Mouse (Mus musculus): ENCODE results near the gene Mcrip1. TPM values are rescaled to one million over a fixed set of nuclear protein-coding genes. Genes with fewer than 3 reads are reported as not detected.

Mcrip1 gene
- polyA plus RNA-seq, 1 experiment from 2014 or later, result 313 TPM

DNA sequence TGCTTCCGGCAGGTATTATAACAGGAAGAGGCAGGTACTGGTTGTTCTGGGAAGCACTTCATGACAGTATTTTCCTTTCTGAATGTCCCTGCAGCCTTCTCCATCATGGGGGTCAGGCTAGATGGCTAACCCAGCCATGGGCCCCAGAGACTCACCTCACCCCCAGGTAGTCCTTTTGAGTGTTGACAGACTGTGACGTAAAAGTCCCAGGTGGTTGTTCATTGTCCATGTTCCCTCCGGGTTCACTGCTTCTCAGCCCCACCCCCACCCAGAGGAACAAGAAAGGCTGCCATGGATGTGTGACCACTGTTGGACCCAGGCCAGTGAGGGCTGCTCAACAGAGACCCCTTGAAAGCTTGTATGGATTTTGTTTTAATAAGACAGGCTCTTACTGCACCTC is 56.2 kb downstream of the Mcrip1 start:
- Histone ChIP-seq H3K27me3 (replicated peaks; ENCODE audit: control insufficient read depth, insufficient read depth, low read length) (no peaks in the 10 kb centered on the region), H3K27ac (ENCODE audit: low read depth, low read length) (no peak overlapping the region), H3K4me3 (ENCODE audit: low read depth, low read length) (peak overlapping the region; percentile 95), H3K36me3 (ENCODE audit: control insufficient read depth, insufficient read depth, low read length) (peaks cover 59% of the 10 kb centered on the region), H3K4me2 (ENCODE audit: low read length) (peak overlapping the region; percentile 98), H3K9me3 (replicated peaks; ENCODE audit: control insufficient read depth, low read length) (no peaks in the 10 kb centered on the region), H3K4me1 (ENCODE audit: control insufficient read depth, insufficient read depth, low read length) (peaks cover 18% of the 10 kb centered on the region), H3K9ac (ENCODE audit: low read length) (peak overlapping the region; percentile 80)
- WGBS, result 51% methylated on average over 3 of the region's 3 CpGs
- DNase-seq (ENCODE audit: low spot score), result no peak
- ATAC-seq, result no peak

Other genes starting within 250 kb of the Mcrip1 start
- 3,852 and 3,863 TPM in 2 replicates for gene Actg1, start 201.2 kb downstream of the Mcrip1 start, polyA plus RNA-seq (2014; fragmentation: Nextera tagmentation; extraction: Ambion mirVana)
- gene Fscn2, start 188.2 kb downstream of the Mcrip1 start, polyA plus RNA-seq (2014; fragmentation: Nextera tagmentation; extraction: Ambion mirVana), result 0.75 and 1.4 TPM in 2 replicates
- 51.7 and 71.1 TPM in 2 replicates for gene Faap100, start 171.0 kb downstream of the Mcrip1 start, polyA plus RNA-seq (2014; fragmentation: Nextera tagmentation; extraction: Ambion mirVana)
- gene Nploc4, start 112.0 kb downstream of the Mcrip1 start, polyA plus RNA-seq (2014; fragmentation: Nextera tagmentation; extraction: Ambion mirVana), result 29.9 and 30.8 TPM in 2 replicates
- not detected in 2 replicates for gene Tspan10, start 107.1 kb downstream of the Mcrip1 start, polyA plus RNA-seq (2014; fragmentation: Nextera tagmentation; extraction: Ambion mirVana)
- not detected in 2 replicates for gene Pde6g, start 96.2 kb downstream of the Mcrip1 start, polyA plus RNA-seq (2014; fragmentation: Nextera tagmentation; extraction: Ambion mirVana)
- gene Oxld1, start 91.7 kb downstream of the Mcrip1 start, polyA plus RNA-seq (2014; fragmentation: Nextera tagmentation; extraction: Ambion mirVana), result 11.6 and 15.3 TPM in 2 replicates
- gene Ccdc137, start 91.6 kb downstream of the Mcrip1 start, polyA plus RNA-seq (2014; fragmentation: Nextera tagmentation; extraction: Ambion mirVana), result 18.6 and 18.8 TPM in 2 replicates
- 37.4 and 43.9 TPM in 2 replicates for gene Arl16, start 82.1 kb downstream of the Mcrip1 start, polyA plus RNA-seq (2014; fragmentation: Nextera tagmentation; extraction: Ambion mirVana)
- 143 and 155 TPM in 2 replicates for gene Mrpl12, start 65.1 kb downstream of the Mcrip1 start, polyA plus RNA-seq (2014; fragmentation: Nextera tagmentation; extraction: Ambion mirVana)
- 29.7 and 31.6 TPM in 2 replicates for gene Slc25a10, start 57.9 kb downstream of the Mcrip1 start, polyA plus RNA-seq (2014; fragmentation: Nextera tagmentation; extraction: Ambion mirVana)
- 0.14 TPM in 1 of 2 replicates, not detected in the other for gene Gcgr, start 19.0 kb downstream of the Mcrip1 start, polyA plus RNA-seq (2014; fragmentation: Nextera tagmentation; extraction: Ambion mirVana)
- gene Ppp1r27, start 1.4 kb upstream of the Mcrip1 start, polyA plus RNA-seq (2014; fragmentation: Nextera tagmentation; extraction: Ambion mirVana), result not detected in 2 replicates
- 325 and 332 TPM in 2 replicates for gene P4hb, start 23.5 kb upstream of the Mcrip1 start, polyA plus RNA-seq (2014; fragmentation: Nextera tagmentation; extraction: Ambion mirVana)
- gene Arhgdia, start 31.9 kb upstream of the Mcrip1 start, polyA plus RNA-seq (2014; fragmentation: Nextera tagmentation; extraction: Ambion mirVana), result 449 and 481 TPM in 2 replicates
- gene Alyref, start 48.6 kb upstream of the Mcrip1 start, polyA plus RNA-seq (2014; fragmentation: Nextera tagmentation; extraction: Ambion mirVana), result 318 and 352 TPM in 2 replicates
- 237 and 281 TPM in 2 replicates for gene Anapc11, start 48.7 kb upstream of the Mcrip1 start, polyA plus RNA-seq (2014; fragmentation: Nextera tagmentation; extraction: Ambion mirVana)
- 0.46 and 0.98 TPM in 2 replicates for gene Npb, start 58.8 kb upstream of the Mcrip1 start, polyA plus RNA-seq (2014; fragmentation: Nextera tagmentation; extraction: Ambion mirVana)
- gene Pcyt2, start 68.2 kb upstream of the Mcrip1 start, polyA plus RNA-seq (2014; fragmentation: Nextera tagmentation; extraction: Ambion mirVana), result 113 and 134 TPM in 2 replicates
- 30.4 and 40.8 TPM in 2 replicates for gene Sirt7, start 75.5 kb upstream of the Mcrip1 start, polyA plus RNA-seq (2014; fragmentation: Nextera tagmentation; extraction: Ambion mirVana)
- 20.0 and 23.6 TPM in 2 replicates for gene Mafg, start 83.9 kb upstream of the Mcrip1 start, polyA plus RNA-seq (2014; fragmentation: Nextera tagmentation; extraction: Ambion mirVana)
- gene Pycr1, start 94.0 kb upstream of the Mcrip1 start, polyA plus RNA-seq (2014; fragmentation: Nextera tagmentation; extraction: Ambion mirVana), result 33.6 and 33.9 TPM in 2 replicates
- 0.38 and 0.48 TPM in 2 replicates for gene Myadml2, start 98.4 kb upstream of the Mcrip1 start, polyA plus RNA-seq (2014; fragmentation: Nextera tagmentation; extraction: Ambion mirVana)
- gene Notum, start 111.4 kb upstream of the Mcrip1 start, polyA plus RNA-seq (2014; fragmentation: Nextera tagmentation; extraction: Ambion mirVana), result 0.36 and 0.61 TPM in 2 replicates
- 129 TPM in 2 replicates for gene Aspscr1, start 123.2 kb upstream of the Mcrip1 start, polyA plus RNA-seq (2014; fragmentation: Nextera tagmentation; extraction: Ambion mirVana)
- 108 and 140 TPM in 2 replicates for gene Cenpx, start 164.0 kb upstream of the Mcrip1 start, polyA plus RNA-seq (2014; fragmentation: Nextera tagmentation; extraction: Ambion mirVana)
- 39.0 and 59.5 TPM in 2 replicates for gene Lrrc45, start 164.2 kb upstream of the Mcrip1 start, polyA plus RNA-seq (2014; fragmentation: Nextera tagmentation; extraction: Ambion mirVana)
- 110 and 119 TPM in 2 replicates for gene Rac3, start 171.7 kb upstream of the Mcrip1 start, polyA plus RNA-seq (2014; fragmentation: Nextera tagmentation; extraction: Ambion mirVana)
- gene Dcxr, start 177.6 kb upstream of the Mcrip1 start, polyA plus RNA-seq (2014; fragmentation: Nextera tagmentation; extraction: Ambion mirVana), result 11.2 and 13.7 TPM in 2 replicates
- 0.98 and 1.1 TPM in 2 replicates for gene Cbr2, start 182.4 kb upstream of the Mcrip1 start, polyA plus RNA-seq (2014; fragmentation: Nextera tagmentation; extraction: Ambion mirVana)
- gene Hmga1b, start 213.1 kb upstream of the Mcrip1 start, polyA plus RNA-seq (2014; fragmentation: Nextera tagmentation; extraction: Ambion mirVana), result 3.8 and 3.9 TPM in 2 replicates
- 39.4 and 64.8 TPM in 2 replicates for gene Rfng, start 234.5 kb upstream of the Mcrip1 start, polyA plus RNA-seq (2014; fragmentation: Nextera tagmentation; extraction: Ambion mirVana)
- 348 and 350 TPM in 2 replicates for gene Gps1, start 234.5 kb upstream of the Mcrip1 start, polyA plus RNA-seq (2014; fragmentation: Nextera tagmentation; extraction: Ambion mirVana)
- gene Dus1l, start 246.7 kb upstream of the Mcrip1 start, polyA plus RNA-seq (2014; fragmentation: Nextera tagmentation; extraction: Ambion mirVana), result 53.5 and 58.6 TPM in 2 replicates

All from forebrain, embryonic 14.5 days (tissue).